Mouse (Mus musculus) embryonic facial prominence, embryonic 12.5 days (tissue): Measurements from ENCODE around the gene Stard13. TPM values are rescaled to one million over a fixed set of nuclear protein-coding genes. Genes with fewer than 3 reads are reported as not detected.

ENCODE experiments used
- ATAC-seq: fragments of 200-750 bp; cut with Nextera tagmentation; 2 replicates; pipeline ENCODE4 v1.8.0; 2017; ENCODE audit not compliant: insufficient number of reproducible peaks, insufficient read depth, low FRiP score, low TSS enrichment
- H3K27ac ChIP-seq: fragments of 300-500 bp; sonication (generic); 2 replicates; pipeline ENCODE4 v1.5.1; 2016; ENCODE audit warnings: mild to moderate bottlenecking
- H3K27me3 ChIP-seq: fragments of 300-500 bp; sonication (generic); 2 replicates; pipeline ENCODE4 v1.6.1; 2016; ENCODE audit warnings: mild to moderate bottlenecking, moderate library complexity
- H3K36me3 ChIP-seq: fragments of 300-500 bp; sonication (generic); 2 replicates; pipeline ENCODE4 v1.6.1; 2016; ENCODE audit warnings: mild to moderate bottlenecking
- H3K4me1 ChIP-seq: fragments of 300-500 bp; sonication (generic); 2 replicates; pipeline ENCODE4 v1.6.1; 2016
- H3K4me2 ChIP-seq: fragments of 300-500 bp; sonication (generic); replicated peaks from 2 replicates; pipeline ENCODE4 v1.6.1; 2016; ENCODE audit warnings: mild to moderate bottlenecking, moderate library complexity
- H3K4me3 ChIP-seq: fragments of 300-500 bp; sonication (generic); 2 replicates; pipeline ENCODE4 v1.5.1; 2016; ENCODE audit warnings: mild to moderate bottlenecking
- H3K9ac ChIP-seq: fragments of 300-500 bp; sonication (generic); 2 replicates; pipeline ENCODE4 v1.6.1; 2016; ENCODE audit warnings: mild to moderate bottlenecking, moderate library complexity
- H3K9me3 ChIP-seq: fragments of 300-500 bp; sonication (generic); 2 replicates; pipeline ENCODE4 v1.6.1; 2016; ENCODE audit warnings: mild to moderate bottlenecking, moderate library complexity
- WGBS: fragments of 180-500 bp; shearing (Covaris S2); methylation state at CpG from one replicate; pipeline ENCODE4 v1.1.7; 2016; 5-methylcytosine and 5-hydroxymethylcytosine counted together
- polyA plus RNA-seq: library from polyadenylated mRNA; unstranded; fragments of >200 nt; fragmentation: Nextera tagmentation; extraction: Ambion mirVana; gene quantifications from 2 replicates; pipeline ENCODE4 v1.2.1, GENCODE M21; 2016

The Stard13 gene
- polyA plus RNA-seq, 1 experiment from 2014 or later: 7.6 TPM

DNA sequence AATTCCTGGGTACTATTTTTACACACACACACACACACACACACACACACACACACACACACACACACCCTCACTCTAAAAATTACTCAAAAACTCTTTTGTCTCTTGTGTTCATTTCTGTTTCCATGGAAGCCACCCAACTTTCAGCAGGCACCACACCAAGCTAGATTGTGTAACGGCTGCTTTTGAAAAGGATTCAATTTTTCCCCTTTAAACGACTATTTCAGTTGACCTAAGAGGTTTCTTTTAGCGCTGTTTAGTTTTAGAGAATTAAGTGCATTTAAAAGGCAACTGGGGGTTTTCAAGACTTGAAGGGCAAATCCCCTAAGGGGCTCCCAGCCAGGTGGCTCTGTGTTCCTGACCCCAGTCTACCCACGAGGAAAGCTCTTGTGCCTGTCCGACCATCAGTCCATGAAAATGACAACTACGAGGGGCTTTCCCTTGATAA is 123.2 kb downstream of the Stard13 start:
- no peak overlapping the region for H3K27ac ChIP-seq
- ATAC-seq: no peak
- H3K27me3 ChIP-seq: no peaks in the 10 kb centered on the region
- H3K4me3 ChIP-seq: no peak overlapping the region
- H3K9ac ChIP-seq: no peak overlapping the region
- H3K9me3 ChIP-seq: no peaks in the 10 kb centered on the region
- H3K4me1 ChIP-seq: peaks cover 17% of the 10 kb centered on the region; the same call in 1 of the 2 replicates
- 35% methylated on average over 6 of the region's 6 CpGs for WGBS
- no peaks in the 10 kb centered on the region for H3K36me3 ChIP-seq
- no peak overlapping the region for H3K4me2 ChIP-seq

DNA sequence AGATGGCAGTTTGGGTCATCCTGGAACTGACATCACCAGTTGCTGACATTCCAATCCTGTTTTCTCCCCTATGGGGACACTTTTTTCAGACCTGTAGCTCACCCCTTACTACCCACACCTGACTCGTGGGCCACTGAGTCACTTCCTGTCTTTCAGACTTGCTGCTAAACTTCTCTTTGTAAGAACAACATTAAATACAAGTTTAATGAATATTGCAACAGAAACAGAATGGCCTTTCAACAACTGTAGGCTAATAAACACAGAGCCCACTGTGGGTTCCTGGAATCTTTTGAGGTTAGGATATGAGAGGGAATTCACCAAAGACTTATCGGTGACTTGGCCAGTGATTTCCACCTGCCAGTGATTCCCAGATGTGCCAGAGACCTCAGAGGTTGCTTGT is 123.8 kb downstream of the Stard13 start:
- H3K9ac ChIP-seq: no peak overlapping the region
- H3K4me2 ChIP-seq: no peak overlapping the region
- H3K27me3 ChIP-seq: no peaks in the 10 kb centered on the region
- H3K27ac ChIP-seq: no peak overlapping the region
- no peaks in the 10 kb centered on the region for H3K36me3 ChIP-seq
- H3K4me1 ChIP-seq: peaks cover 17% of the 10 kb centered on the region; the same call in 1 of the 2 replicates
- no peak for ATAC-seq
- WGBS: 53% methylated on average over 2 of the region's 2 CpGs
- no peaks in the 10 kb centered on the region for H3K9me3 ChIP-seq
- H3K4me3 ChIP-seq: no peak overlapping the region

DNA sequence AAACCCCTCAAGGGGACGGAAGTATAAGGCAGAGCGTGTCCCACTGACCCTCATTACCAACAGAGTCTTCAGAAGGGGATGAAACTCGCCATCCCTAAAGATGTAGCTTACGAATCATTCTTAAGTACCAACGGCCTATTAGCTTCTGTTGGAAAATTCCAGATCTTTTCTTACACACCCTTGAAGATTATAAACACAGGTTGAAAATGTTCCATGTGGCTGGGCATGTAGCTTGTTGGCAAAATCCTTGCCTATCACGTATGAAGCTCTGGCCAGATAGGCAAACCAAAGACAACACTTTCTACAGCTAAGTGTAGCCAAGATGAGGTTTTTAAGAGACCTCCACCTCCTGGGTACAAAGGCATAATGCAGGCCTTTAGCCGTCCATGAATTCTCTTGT is 124.7 kb downstream of the Stard13 start:
- Histone ChIP-seq H3K9ac (no peak overlapping the region), H3K9me3 (no peaks in the 10 kb centered on the region), H3K27ac (0 out of 2 replicates have a peak overlapping the region, but pooled peaks have one; percentile 2), H3K27me3 (no peaks in the 10 kb centered on the region), H3K4me2 (no peak overlapping the region), H3K4me1 (peaks cover 17% of the 10 kb centered on the region; the same call in 1 of the 2 replicates), H3K4me3 (no peak overlapping the region), H3K36me3 (no peaks in the 10 kb centered on the region)
- ATAC-seq: no peak
- 76% methylated on average over 7 of the region's 7 CpGs for WGBS

DNA sequence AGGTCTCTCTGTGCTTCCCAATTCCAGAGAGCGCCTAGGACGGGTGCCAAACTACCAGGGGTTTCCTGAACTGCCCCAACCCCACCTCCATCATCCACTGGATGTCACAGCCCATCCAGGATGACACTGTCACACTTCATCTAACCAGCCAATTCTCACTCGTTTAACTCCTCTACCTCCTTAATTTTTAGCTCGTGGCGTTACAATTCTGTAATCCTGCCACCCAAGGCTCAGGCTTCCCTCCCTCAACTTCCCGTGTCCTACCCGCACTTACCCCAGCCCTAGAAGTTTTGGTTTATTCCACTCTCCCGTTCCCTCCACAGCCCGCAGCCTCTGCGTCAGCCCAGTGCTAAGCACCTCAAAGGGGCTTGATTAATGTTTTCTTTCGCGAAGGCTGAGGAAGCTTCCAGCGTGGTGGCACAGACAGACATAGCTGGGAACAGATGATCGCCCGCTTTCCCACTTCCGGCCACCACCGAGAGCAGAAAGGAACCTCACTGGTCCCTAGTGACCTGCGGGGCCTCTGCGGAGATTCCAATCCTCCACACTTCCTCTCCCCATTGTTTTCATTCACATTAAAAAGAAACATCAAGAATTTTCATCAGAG is 125.2 kb downstream of the Stard13 start:
- Histone ChIP-seq H3K27ac (0 out of 2 replicates have a peak overlapping the region, but pooled peaks have one; percentile 2), H3K27me3 (no peaks in the 10 kb centered on the region), H3K36me3 (no peaks in the 10 kb centered on the region), H3K4me2 (0 out of 2 replicates have a peak overlapping the region, but pooled peaks have one; percentile 15), H3K9me3 (no peaks in the 10 kb centered on the region), H3K4me1 (peaks cover 17% of the 10 kb centered on the region; the same call in 1 of the 2 replicates), H3K4me3 (no peak overlapping the region), H3K9ac (no peak overlapping the region)
- ATAC-seq: no peak
- WGBS: 64% methylated on average over 19 of the region's 19 CpGs

DNA sequence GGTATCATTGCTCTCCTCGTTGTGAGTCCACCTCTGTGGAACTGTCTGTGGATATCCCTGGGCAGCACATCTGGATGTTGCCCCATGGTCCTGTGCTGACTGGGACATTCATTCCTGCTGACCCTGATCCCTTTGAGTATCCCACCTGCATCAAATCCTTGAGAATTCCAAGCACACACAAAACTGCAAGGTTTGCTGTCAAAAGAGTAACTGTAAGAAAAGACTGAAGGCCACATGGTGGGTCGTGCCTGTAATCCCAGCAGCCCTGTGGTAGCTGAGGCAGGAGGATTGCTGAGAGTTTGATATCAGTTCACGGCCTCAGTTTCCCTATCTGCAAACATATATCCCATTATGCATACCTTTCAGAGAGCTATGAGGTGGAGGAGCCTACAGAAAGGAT is 126.8 kb downstream of the Stard13 start:
- WGBS: 83% methylated on average over 3 of the region's 3 CpGs
- no peak for ATAC-seq
- Histone ChIP-seq H3K4me1 (peaks cover 17% of the 10 kb centered on the region; the same call in 1 of the 2 replicates), H3K27me3 (no peaks in the 10 kb centered on the region), H3K9me3 (no peaks in the 10 kb centered on the region), H3K36me3 (no peaks in the 10 kb centered on the region), H3K4me3 (no peak overlapping the region), H3K4me2 (no peak overlapping the region), H3K27ac (no peak overlapping the region), H3K9ac (no peak overlapping the region)

DNA sequence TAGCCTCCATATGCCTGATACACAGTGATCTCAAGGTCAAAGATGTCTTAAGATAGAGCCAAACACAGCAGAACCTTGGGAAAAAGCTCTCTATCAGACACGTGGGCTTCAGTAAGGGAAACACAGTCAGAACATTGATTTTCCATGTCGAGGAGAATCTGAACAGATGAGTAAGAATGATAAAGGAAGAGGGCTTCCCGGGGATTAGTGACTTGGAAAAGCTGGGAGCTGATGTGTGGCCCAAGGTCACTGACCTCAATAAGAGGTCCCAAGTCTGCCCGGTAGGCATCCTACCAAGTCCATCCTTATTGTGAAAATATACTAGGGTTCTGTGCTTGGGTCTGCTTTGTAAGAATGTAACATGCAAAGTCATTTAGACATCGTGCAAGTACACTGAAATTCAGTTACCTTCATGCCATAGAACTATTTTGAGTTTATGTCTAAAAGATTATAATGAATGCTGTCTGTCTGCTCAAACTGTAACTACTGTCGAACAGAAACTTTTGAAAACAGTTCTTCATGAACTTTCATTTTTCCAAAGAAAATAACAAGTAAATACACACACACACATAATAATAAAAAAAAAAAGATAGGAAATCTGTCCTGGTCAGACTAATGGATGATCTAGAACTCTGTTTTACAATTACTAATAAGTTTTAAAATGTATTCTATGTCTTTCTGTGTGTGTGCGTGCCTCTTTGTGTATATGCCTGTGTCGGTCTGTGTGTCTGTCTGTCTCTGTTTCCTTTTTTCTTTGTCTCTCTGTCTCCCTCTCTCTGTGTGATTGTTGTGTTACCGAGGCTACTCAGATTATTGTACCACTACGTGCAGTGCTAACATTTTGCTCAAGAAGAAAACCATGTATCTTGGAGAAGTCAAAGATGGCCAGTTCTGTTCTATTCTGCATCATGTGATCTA is 128.3 kb downstream of the Stard13 start:
- 73% methylated on average over 10 of the region's 10 CpGs for WGBS
- H3K36me3 ChIP-seq: no peaks in the 10 kb centered on the region
- H3K9me3 ChIP-seq: no peaks in the 10 kb centered on the region

DNA sequence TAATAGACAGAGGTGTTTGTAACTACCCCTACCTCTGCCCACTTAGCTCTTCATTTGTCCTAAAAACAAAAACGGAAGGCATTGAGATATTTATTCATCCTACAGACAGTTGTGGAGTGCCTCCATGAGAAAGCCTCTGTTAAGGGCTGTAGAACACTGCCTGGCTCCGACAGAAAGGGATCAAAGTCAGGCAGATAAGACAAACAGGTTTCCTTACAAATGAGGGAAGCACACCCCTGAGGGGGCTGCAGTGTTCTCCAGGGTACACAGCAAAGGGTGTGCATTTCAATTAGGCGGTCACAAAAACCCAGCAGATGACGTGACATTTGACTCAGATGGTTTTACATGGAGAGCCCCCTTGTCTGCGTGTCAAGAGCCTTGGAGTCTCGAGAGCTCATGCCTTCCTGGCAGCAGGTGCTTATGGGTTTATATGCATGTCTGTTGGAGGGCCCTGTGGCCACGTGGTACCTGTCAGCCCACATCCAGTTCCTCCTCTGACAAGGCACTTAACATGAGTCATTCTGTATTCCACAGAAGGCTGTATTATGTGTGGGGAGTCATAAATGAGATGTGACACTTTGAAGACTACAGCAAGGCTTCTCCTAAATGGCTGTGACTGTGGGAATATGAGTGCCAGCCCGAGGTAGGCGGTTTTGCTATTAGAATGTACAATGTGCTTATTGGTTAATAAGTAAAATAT is 129.1 kb downstream of the Stard13 start:
- no peak for ATAC-seq
- Histone ChIP-seq H3K4me1 (0 out of 2 replicates have a peak, but pooled peaks cover 10% of the 10 kb centered on the region), H3K27ac (no peak overlapping the region), H3K27me3 (no peaks in the 10 kb centered on the region), H3K9me3 (no peaks in the 10 kb centered on the region), H3K9ac (no peak overlapping the region), H3K4me3 (no peak overlapping the region), H3K36me3 (no peaks in the 10 kb centered on the region), H3K4me2 (no peak overlapping the region)
- 69% methylated on average over 9 of the region's 9 CpGs for WGBS

More for the DNA sequence above, 128.3 kb downstream of the Stard13 start:
- ATAC-seq: no peak
- Histone ChIP-seq H3K27ac (no peak overlapping the region), H3K4me3 (no peak overlapping the region), H3K4me1 (peaks cover 14% of the 10 kb centered on the region; the same call in 1 of the 2 replicates), H3K27me3 (no peaks in the 10 kb centered on the region), H3K9ac (no peak overlapping the region), H3K4me2 (no peak overlapping the region)

DNA sequence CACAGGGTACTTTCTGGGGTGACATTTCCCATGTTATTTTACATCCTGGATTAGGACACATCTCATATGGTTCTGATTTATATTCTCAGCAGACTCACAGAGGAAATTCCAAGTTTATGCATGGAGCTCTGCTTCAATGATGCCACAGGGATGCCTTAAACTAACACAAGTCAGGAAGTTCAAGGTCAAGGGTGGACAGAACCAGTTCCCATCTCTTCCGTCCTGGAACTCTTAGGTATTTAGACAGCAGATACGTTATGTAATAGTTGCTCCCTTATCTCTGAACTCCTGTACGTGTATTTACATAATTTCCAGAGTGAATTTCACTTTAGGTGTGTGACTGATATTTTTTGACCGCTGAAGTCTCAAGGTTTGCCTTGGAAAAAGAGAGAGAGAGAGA is 130.4 kb downstream of the Stard13 start:
- Histone ChIP-seq H3K9me3 (no peaks in the 10 kb centered on the region), H3K9ac (no peak overlapping the region), H3K4me1 (0 out of 2 replicates have a peak, but pooled peaks cover 6% of the 10 kb centered on the region), H3K27me3 (no peaks in the 10 kb centered on the region), H3K27ac (no peak overlapping the region; the same call in 1 of the 2 replicates), H3K36me3 (no peaks in the 10 kb centered on the region), H3K4me3 (no peak overlapping the region), H3K4me2 (no peak overlapping the region)
- 56% methylated on average over 4 of the region's 4 CpGs for WGBS
- ATAC-seq: no peak

DNA sequence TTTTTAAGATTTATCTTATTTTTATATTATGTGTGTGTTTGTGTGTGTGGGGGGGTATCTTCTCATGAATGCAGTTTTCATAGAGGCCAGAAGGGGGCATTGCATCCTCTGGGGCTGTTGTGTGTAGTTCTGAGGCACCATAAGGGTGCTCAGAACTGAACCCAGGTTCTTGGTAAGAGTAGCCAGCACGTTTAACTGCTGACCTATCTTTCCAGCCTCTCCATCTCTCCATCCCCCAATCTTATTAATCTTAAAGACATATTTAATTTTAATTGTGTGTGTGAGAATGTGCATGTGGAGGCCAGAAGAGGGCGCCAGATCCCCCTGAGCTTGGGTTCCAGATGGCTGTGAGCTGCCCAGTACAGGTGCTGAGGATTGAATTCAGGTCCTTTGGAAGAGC is 131.4 kb downstream of the Stard13 start:
- Histone ChIP-seq H3K4me2 (no peak overlapping the region), H3K4me3 (no peak overlapping the region), H3K9me3 (no peaks in the 10 kb centered on the region), H3K9ac (no peak overlapping the region), H3K4me1 (peaks cover 3% of the 10 kb centered on the region; the same call in 1 of the 2 replicates), H3K36me3 (no peaks in the 10 kb centered on the region), H3K27ac (no peak overlapping the region), H3K27me3 (no peaks in the 10 kb centered on the region)
- 39% methylated on average over 2 of the region's 2 CpGs for WGBS
- no peak for ATAC-seq

DNA sequence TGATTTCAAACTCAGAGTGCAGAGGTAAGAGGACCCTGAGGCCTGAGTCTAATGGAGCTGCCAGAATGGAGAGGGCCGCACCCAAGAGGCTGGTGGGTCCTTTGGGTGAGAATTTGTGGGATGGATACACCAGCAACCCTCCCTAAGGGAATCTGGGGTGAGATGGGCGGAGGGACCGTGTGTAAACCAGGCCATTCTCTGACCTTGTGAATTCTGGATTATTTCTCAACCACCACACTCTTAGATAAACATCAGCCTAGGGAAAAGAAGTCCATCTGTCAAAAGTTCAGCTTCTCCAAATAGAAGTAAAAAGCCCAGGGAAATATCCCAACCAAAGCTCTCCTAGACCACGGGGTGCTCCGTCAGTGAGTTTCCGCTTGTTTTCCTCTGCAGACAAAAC is 137.6 kb downstream of the Stard13 start:
- H3K4me3 ChIP-seq: no peak overlapping the region
- H3K9me3 ChIP-seq: no peaks in the 10 kb centered on the region
- H3K36me3 ChIP-seq: no peaks in the 10 kb centered on the region; the same call in 1 of the 2 replicates
- no peaks in the 10 kb centered on the region for H3K27me3 ChIP-seq
- H3K9ac ChIP-seq: no peak overlapping the region
- ATAC-seq: no peak
- WGBS: 67% methylated on average over 6 of the region's 6 CpGs
- H3K4me1 ChIP-seq: peaks cover 19% of the 10 kb centered on the region; the same call in 1 of the 2 replicates
- peak overlapping the region; percentile 81 for H3K27ac ChIP-seq
- H3K4me2 ChIP-seq: no peak overlapping the region

DNA sequence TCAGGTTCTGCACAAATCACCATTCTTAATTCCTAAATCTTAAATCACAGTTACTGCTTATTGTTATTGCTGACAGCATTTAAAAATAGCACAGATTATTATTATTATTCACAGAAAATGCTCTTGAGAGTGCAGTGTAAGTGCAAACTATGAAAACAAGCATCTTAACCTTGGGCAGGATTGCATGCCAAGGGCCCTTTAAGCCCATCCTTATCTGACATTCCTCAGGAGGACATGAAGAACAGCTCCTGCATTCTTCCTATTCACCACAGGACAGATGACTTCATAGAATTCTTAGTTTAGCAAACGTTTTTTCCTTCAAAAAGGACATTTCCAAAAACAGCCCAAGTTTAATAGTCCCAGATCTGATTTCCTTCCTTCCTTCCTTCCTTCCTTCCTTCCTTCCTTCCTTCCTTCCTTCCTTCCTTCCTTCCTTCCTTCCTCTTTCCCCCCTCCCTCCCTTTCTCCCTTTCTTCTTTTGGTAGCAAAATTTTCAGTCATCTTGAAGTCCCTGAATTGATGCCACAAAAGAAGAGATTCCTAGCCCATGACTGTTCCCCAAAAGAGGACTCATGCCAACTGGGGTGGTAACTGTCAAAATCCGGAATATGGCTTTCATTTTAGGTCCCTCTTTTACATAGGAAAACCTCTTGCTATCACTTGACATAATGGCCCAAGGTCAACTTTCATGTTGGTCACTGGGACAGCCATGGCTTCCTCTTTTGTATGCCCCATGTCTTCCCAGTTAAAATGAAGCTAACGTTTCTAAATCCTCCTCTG is 140.6 kb downstream of the Stard13 start:
- ATAC-seq: no peak
- H3K27ac ChIP-seq: no peak overlapping the region
- H3K9ac ChIP-seq: no peak overlapping the region
- WGBS: 71% methylated on average over 3 of the region's 3 CpGs
- H3K9me3 ChIP-seq: no peaks in the 10 kb centered on the region
- no peaks in the 10 kb centered on the region for H3K27me3 ChIP-seq
- H3K4me3 ChIP-seq: no peak overlapping the region
- H3K4me1 ChIP-seq: peaks cover 19% of the 10 kb centered on the region; the same call in 1 of the 2 replicates
- no peaks in the 10 kb centered on the region; the same call in 1 of the 2 replicates for H3K36me3 ChIP-seq
- H3K4me2 ChIP-seq: no peak overlapping the region
